In the genomic region with DNA sequence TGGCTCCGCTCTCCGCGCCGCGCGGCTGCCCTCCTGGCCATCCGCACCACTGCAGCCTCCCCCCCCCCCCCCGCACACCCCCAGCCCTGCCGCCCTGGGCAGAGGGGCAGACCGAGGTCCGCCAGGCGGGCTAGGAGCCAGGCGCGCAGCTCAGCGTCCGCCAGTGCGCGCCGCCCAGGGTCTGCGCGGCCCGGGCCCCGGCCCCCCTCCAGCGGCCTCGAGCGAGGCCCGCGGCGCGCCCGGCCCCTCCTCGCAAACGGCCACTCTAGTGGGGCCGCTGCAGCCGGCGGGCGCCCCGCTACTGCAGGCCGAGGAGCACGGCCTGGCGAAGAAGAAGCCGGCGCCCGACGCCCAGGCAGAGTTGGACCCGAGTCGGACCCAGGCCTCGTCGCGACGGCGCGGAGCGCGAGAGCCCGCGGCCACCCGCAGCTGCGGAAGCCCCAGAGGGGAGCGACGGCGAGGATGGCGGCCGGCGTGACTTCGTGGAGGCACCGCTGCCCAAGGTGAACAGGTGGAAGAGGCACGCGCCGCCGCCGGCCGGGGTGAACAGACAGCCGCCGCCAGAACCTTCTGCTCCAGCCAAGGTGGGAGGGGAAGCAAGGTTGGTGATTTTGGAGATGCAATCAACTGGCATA, we compare ENCODE assay signal across 8 mouse cellular contexts. TPM values are rescaled to one million over a fixed set of nuclear protein-coding genes. Genes with fewer than 3 reads are reported as not detected.
A peak's percentile ranks its signal among the peaks of the same experiment; 100 is the strongest.
DNase-seq lines count a peak whose midpoint lies in the region; ATAC-seq and TF ChIP-seq lines count a peak whose summit lies in the region.

No protein-coding gene starts in this region.

- H3K4me3 ChIP-seq in heart, embryonic 12.5 days: peak overlapping the region; percentile 43
- peak overlapping the region; percentile 43 for H3K4me3 ChIP-seq in heart, postnatal 0 days (ENCODE audit: low read depth, low read length)
- H3K4me3 ChIP-seq in midbrain, embryonic 10.5 days: peak overlapping the region; percentile 50

- 6% methylated on average over 74 of the region's 75 CpGs for WGBS in heart, embryonic 12.5 days
- 6% methylated on average over 64 of the region's 75 CpGs for WGBS in heart, postnatal 0 days
- WGBS in midbrain, embryonic 10.5 days: 9% methylated on average over 59 of the region's 75 CpGs

- no peak for TF ChIP-seq CTCF in heart, postnatal 0 days (IDR thresholded peaks at IDR 0.05; ENCODE audit: low read depth)

- H3K27me3 ChIP-seq in heart, embryonic 12.5 days (replicated peaks): peaks cover 35% of the 10 kb centered on the region
- peaks cover 13% of the 10 kb centered on the region for H3K27me3 ChIP-seq in heart, postnatal 0 days (ENCODE audit: control insufficient read depth, insufficient read depth, low read length)
- peaks cover 25% of the 10 kb centered on the region for H3K27me3 ChIP-seq in midbrain, embryonic 10.5 days (ENCODE audit: low read depth, poor library complexity, severe bottlenecking)

- no peak for DNase-seq in heart, adult 8-10 months (ENCODE audit: low spot score)
- peak; percentile 13 for DNase-seq in cerebellum, adult 8-10 months
- no peak for DNase-seq in heart, postnatal 0 days (ENCODE audit: low spot score)
- peak; percentile 13 for DNase-seq in midbrain, embryonic 10.5 days (ENCODE audit: low spot score)
- no peak for DNase-seq in gastrocnemius, postnatal 14 days
- no peak for DNase-seq in left cerebral cortex, postnatal 36 days (ENCODE audit: low spot score in 2 of 2)
- no peak for DNase-seq in urinary bladder, postnatal 25 days (ENCODE audit: low spot score)

- H3K27ac ChIP-seq in heart, embryonic 12.5 days (ENCODE audit: poor library complexity, severe bottlenecking): no peak overlapping the region
- no peak overlapping the region for H3K27ac ChIP-seq in heart, postnatal 0 days (ENCODE audit: low read depth)
- no peak overlapping the region; the same call in 1 of the 2 replicates for H3K27ac ChIP-seq in midbrain, embryonic 10.5 days (replicated peaks)

- H3K4me1 ChIP-seq in heart, embryonic 12.5 days (replicated peaks): no peaks in the 10 kb centered on the region
- no peaks in the 10 kb centered on the region for H3K4me1 ChIP-seq in heart, postnatal 0 days (ENCODE audit: control insufficient read depth, insufficient read depth)
- peaks cover 7% of the 10 kb centered on the region; the same call in 1 of the 2 replicates for H3K4me1 ChIP-seq in midbrain, embryonic 10.5 days

- intact Hi-C loops in gastrocnemius, postnatal 14 days (cut with DNase I; ENCODE audit: low total_unique reads): no loop called here
- intact Hi-C loops in left cerebral cortex, postnatal 36 days (cut with DNase I): no loop called here

- H3K9ac ChIP-seq in heart, embryonic 12.5 days: peak overlapping the region; percentile 64
- H3K9ac ChIP-seq in heart, postnatal 0 days (replicated peaks; ENCODE audit: low read depth, low read length): no peak overlapping the region

- TF ChIP-seq EP300 in heart, postnatal 0 days (IDR thresholded peaks at IDR 0.05; ENCODE audit: low read depth): no peak

- ATAC-seq in heart, embryonic 12.5 days (ENCODE audit: insufficient number of reproducible peaks, low FRiP score): peak; percentile 71
- ATAC-seq in heart, postnatal 0 days (ENCODE audit: insufficient read depth, low read depth): peak; percentile 53

- peak overlapping the region; percentile 68 for H3K4me2 ChIP-seq in heart, embryonic 12.5 days
- H3K4me2 ChIP-seq in heart, postnatal 0 days (ENCODE audit: low read depth, low read length): peak overlapping the region; percentile 55

- H3K36me3 ChIP-seq in heart, embryonic 12.5 days: no peaks in the 10 kb centered on the region
- H3K36me3 ChIP-seq in heart, postnatal 0 days (replicated peaks; ENCODE audit: control insufficient read depth, insufficient read depth, low read length): no peaks in the 10 kb centered on the region
- H3K36me3 ChIP-seq in midbrain, embryonic 10.5 days: no peaks in the 10 kb centered on the region

- H3K9me3 ChIP-seq in heart, embryonic 12.5 days (replicated peaks): peaks cover 13% of the 10 kb centered on the region
- no peaks in the 10 kb centered on the region for H3K9me3 ChIP-seq in heart, postnatal 0 days (replicated peaks; ENCODE audit: control insufficient read depth, low read length)
- H3K9me3 ChIP-seq in midbrain, embryonic 10.5 days (replicated peaks): peaks cover 63% of the 10 kb centered on the region

RNA-seq across cellular contexts. Expression of gene Defb7, which starts 40.4 kb away (rescaled TPM):
- polyA plus RNA-seq in heart, embryonic 12.5 days (2016; fragmentation: Nextera tagmentation; extraction: Ambion mirVana): not detected in 2 replicates
- not detected for total RNA-seq in heart, adult 8-10 months (2022)
- not detected in 2 replicates for total RNA-seq in heart, postnatal 0 days (2014; rRNA removed; ENCODE audit: low replicate concordance)
- polyA plus RNA-seq in heart, postnatal 0 days (2015; fragmentation: Nextera tagmentation; extraction: Ambion mirVana): not detected in 2 replicates
- not detected in 2 replicates for polyA plus RNA-seq in midbrain, embryonic 10.5 days (2016; fragmentation: Nextera tagmentation; extraction: Ambion mirVana)
- total RNA-seq in gastrocnemius, postnatal 14 days (2021): not detected
- total RNA-seq in left cerebral cortex, postnatal 36 days (2021): not detected

Comparison
In these comparisons a context has a peak if more than half of its experiments do, and no peak if none do; other contexts are left out.
1. DNase-seq: peak in cerebellum, adult 8-10 months (single experiment) and midbrain, embryonic 10.5 days (single experiment); none in heart, adult 8-10 months (single experiment), heart, postnatal 0 days (single experiment), gastrocnemius, postnatal 14 days (single experiment), left cerebral cortex, postnatal 36 days (0 of 2) and urinary bladder, postnatal 25 days (single experiment).
2. Peak in every context shown above with its lines, with median percentiles within 50 percentile points of each other: H3K4me3 ChIP-seq.